Mouse (Mus musculus) hindbrain, embryonic 10.5 days (tissue): ENCODE results near the gene Gm49373. TPM values are rescaled to one million over a fixed set of nuclear protein-coding genes. Genes with fewer than 3 reads are reported as not detected.

ENCODE experiments used
- DNase-seq: peaks from one replicate; pipeline ENCODE4 v3.0.0-alpha.2; 2017; ENCODE audit warnings: low spot score
- H3K27ac ChIP-seq: fragments of 300-500 bp; sonication (generic); 2 replicates; pipeline ENCODE4 v1.5.1; 2016; ENCODE audit warnings: mild to moderate bottlenecking, moderate library complexity
- H3K27me3 ChIP-seq: fragments of 300-500 bp; sonication (generic); 2 replicates; pipeline ENCODE4 v1.6.1; 2016; ENCODE audit warnings: mild to moderate bottlenecking; ENCODE audit not compliant: poor library complexity, insufficient read depth, severe bottlenecking
- H3K36me3 ChIP-seq: fragments of 300-500 bp; sonication (generic); 2 replicates; pipeline ENCODE4 v1.6.1; 2016; ENCODE audit warnings: mild to moderate bottlenecking, moderate library complexity
- H3K4me1 ChIP-seq: fragments of 300-500 bp; sonication (generic); replicated peaks from 2 replicates; pipeline ENCODE4 v1.6.1; 2016; ENCODE audit warnings: mild to moderate bottlenecking
- H3K4me3 ChIP-seq: fragments of 300-500 bp; sonication (generic); 2 replicates; pipeline ENCODE4 v1.5.1; 2016; ENCODE audit warnings: mild to moderate bottlenecking, moderate library complexity
- H3K9me3 ChIP-seq: fragments of 300-500 bp; sonication (generic); 2 replicates; pipeline ENCODE4 v1.6.1; 2016; ENCODE audit warnings: mild to moderate bottlenecking, moderate library complexity
- WGBS: fragments of 180-500 bp; shearing (Covaris S2); methylation state at CpG from one replicate; pipeline ENCODE4 v1.1.7; 2016; 5-methylcytosine and 5-hydroxymethylcytosine counted together
- polyA plus RNA-seq: library from polyadenylated mRNA; unstranded; fragments of >200 nt; fragmentation: Nextera tagmentation; extraction: Ambion mirVana; gene quantifications from 2 replicates; pipeline ENCODE4 v1.2.1, GENCODE M21; 2016

Gm49373 gene
- polyA plus RNA-seq, 1 experiment from 2014 or later = 1.0 TPM

DNA sequence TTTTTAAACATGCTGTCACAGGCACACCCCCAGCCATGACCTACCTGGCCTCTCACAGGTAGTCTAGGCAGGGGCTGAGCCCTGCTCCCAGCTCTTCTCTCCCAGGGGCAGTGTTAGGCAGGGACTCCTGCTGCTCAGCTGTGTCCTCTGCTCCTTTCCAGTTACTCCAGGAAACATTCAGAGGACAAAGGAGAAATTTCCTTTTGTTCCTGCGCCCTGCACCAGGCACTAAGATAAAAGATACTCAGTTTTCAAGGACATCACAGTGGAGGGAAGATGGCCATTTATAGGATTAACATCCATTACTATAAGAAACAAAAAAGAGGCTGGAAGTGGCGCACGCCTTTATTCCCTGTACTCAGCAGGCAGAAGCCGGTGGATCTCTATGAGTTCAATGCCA is 23.1 kb upstream of the Gm49373 start:
- Histone ChIP-seq H3K27me3 (no peaks in the 10 kb centered on the region), H3K4me1 (peaks cover 19% of the 10 kb centered on the region), H3K36me3 (peaks cover 13% of the 10 kb centered on the region), H3K9me3 (no peaks in the 10 kb centered on the region), H3K27ac (no peak overlapping the region), H3K4me3 (no peak overlapping the region)
- 80% methylated on average over 4 of the region's 4 CpGs for WGBS
- no peak for DNase-seq

DNA sequence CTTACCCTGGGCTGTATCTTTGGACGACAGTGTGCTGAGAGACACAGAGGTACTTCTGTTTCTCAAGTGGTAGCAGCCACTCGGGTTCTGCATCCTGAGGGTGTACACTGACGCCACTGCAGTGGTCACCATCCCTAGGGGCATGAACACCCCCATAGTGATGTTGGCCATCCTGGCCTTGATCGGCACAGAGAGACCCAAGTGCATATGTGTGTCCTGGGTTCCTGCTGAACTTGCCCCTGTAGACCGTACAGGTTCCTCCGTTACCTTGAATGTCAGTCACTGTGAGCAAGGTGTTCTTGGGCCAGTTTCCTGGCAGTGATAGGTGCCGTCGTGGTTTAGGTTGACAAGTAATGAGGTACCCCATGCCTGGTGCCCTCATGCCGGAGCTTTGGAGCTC is 20.5 kb upstream of the Gm49373 start:
- DNase-seq = no peak
- Histone ChIP-seq H3K27me3 (no peaks in the 10 kb centered on the region), H3K9me3 (no peaks in the 10 kb centered on the region), H3K27ac (no peak overlapping the region), H3K36me3 (peaks cover 38% of the 10 kb centered on the region), H3K4me3 (no peak overlapping the region), H3K4me1 (peaks cover 21% of the 10 kb centered on the region)
- 93% methylated on average over 9 of the region's 9 CpGs for WGBS

DNA sequence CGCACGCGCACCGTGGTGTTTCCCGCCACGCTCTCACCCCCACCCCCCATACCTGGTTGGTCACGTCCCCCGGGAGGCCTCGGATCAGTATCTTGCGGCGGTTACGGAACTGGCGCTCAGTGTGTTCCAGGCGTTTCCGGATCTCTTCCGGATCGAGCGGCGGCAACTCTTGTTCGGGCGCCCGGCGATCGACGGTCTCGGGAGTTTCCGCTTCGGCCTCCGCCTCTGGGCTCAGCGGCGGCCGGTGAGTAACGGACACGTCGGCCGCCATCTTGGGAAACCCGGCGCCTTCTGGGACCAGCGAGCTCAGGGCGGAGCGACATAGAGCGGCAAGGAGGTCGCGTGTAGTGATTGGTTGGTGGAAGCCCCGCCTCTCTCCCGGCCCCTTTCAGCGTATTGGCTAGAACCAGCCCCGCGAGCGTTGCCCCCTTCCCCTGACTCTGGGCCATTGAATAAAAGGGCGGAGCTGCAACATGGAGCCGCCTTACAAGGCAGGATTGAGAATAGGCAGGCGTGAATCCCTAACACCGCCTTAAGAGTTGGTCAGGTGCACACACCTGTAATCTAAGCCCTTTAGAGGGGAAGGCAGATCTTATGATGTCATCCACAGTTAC is 18.9 kb upstream of the Gm49373 start, which contains the start of the genes Gm38431 and Raver1:
Gene Gm38431, minus strand, starts transcription at position 291 of the 614 bp plus-strand sequence.
Gene Raver1, minus strand, starts transcription at position 302 of the 614 bp plus-strand sequence.
- Histone ChIP-seq H3K27ac (peak within 1 kb of the TSS; percentile 97), H3K9me3 (no peaks in the 10 kb centered on the region), H3K36me3 (peaks cover 55% of the 10 kb centered on the region), H3K4me1 (peaks cover 21% of the 10 kb centered on the region), H3K27me3 (no peaks in the 10 kb centered on the region), H3K4me3 (peak within 1 kb of the TSS; percentile 75)
- peak; percentile 98 for DNase-seq
- under 1% methylated on average over 54 of the region's 54 CpGs for WGBS

GRCm38 (mm10) chr9:21090972-21091706 is 18.2 kb upstream of the Gm49373 start:
- H3K36me3 ChIP-seq = peaks cover 61% of the 10 kb centered on the region
- no peaks in the 10 kb centered on the region for H3K27me3 ChIP-seq
- DNase-seq = no peak
- H3K9me3 ChIP-seq = no peaks in the 10 kb centered on the region
- peaks cover 21% of the 10 kb centered on the region for H3K4me1 ChIP-seq
- peak overlapping the region; percentile 75 for H3K4me3 ChIP-seq
- 5% methylated on average over 24 of the region's 24 CpGs for WGBS
- H3K27ac ChIP-seq = peak overlapping the region; percentile 97

DNA sequence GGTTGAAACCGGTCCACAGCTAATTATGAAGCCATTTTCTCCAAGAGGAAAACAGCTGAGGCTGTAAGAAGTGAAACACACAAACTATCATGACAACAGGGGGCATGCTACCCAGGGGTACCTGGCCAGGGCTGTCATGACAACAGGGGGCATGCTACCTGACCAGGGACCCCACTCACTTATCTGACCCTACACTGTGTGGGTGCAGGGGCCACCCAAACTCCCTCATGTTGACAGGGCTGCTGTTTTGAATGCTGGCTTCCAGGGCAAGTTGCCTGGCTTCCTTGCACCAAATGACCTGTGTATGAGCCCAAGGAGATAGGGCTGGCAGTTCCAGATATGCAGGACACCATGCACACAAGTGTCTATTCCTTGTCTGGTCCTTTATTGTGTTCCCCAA is 17.6 kb upstream of the Gm49373 start:
- WGBS = 94% methylated on average over 1 of the region's 1 CpGs
- no peak for DNase-seq
- Histone ChIP-seq H3K4me3 (peak overlapping the region; percentile 75), H3K9me3 (no peaks in the 10 kb centered on the region), H3K27ac (peak overlapping the region; percentile 97), H3K36me3 (peaks cover 67% of the 10 kb centered on the region), H3K4me1 (peaks cover 21% of the 10 kb centered on the region), H3K27me3 (no peaks in the 10 kb centered on the region)

GRCm38 (mm10) chr9:21083324-21083723 is 10.4 kb upstream of the Gm49373 start:
- no peak overlapping the region for H3K27ac ChIP-seq
- WGBS = 97% methylated on average over 3 of the region's 3 CpGs
- H3K4me1 ChIP-seq = no peaks in the 10 kb centered on the region
- H3K36me3 ChIP-seq = peaks cover 100% of the 10 kb centered on the region
- no peaks in the 10 kb centered on the region for H3K27me3 ChIP-seq
- H3K4me3 ChIP-seq = no peak overlapping the region
- no peak for DNase-seq
- no peaks in the 10 kb centered on the region for H3K9me3 ChIP-seq

- 89% methylated on average over 9 of the region's 9 CpGs for WGBS
- H3K4me3 ChIP-seq = no peak overlapping the region
- peaks cover 100% of the 10 kb centered on the region for H3K36me3 ChIP-seq
- no peak for DNase-seq
- H3K4me1 ChIP-seq = no peaks in the 10 kb centered on the region
- H3K27ac ChIP-seq = no peak overlapping the region
- no peaks in the 10 kb centered on the region for H3K27me3 ChIP-seq
- no peaks in the 10 kb centered on the region for H3K9me3 ChIP-seq
These were observed 8.2 kb upstream of the Gm49373 start for GRCm38 (mm10) chr9:21081127-21081526.

GRCm38 (mm10) chr9:21075625-21076024 is 2.7 kb upstream of the Gm49373 start:
- Histone ChIP-seq H3K27ac (no peak overlapping the region), H3K27me3 (no peaks in the 10 kb centered on the region), H3K4me1 (peaks cover 25% of the 10 kb centered on the region), H3K9me3 (no peaks in the 10 kb centered on the region), H3K4me3 (no peak overlapping the region), H3K36me3 (peaks cover 81% of the 10 kb centered on the region)
- DNase-seq = no peak
- WGBS = 93% methylated on average over 3 of the region's 3 CpGs

DNA sequence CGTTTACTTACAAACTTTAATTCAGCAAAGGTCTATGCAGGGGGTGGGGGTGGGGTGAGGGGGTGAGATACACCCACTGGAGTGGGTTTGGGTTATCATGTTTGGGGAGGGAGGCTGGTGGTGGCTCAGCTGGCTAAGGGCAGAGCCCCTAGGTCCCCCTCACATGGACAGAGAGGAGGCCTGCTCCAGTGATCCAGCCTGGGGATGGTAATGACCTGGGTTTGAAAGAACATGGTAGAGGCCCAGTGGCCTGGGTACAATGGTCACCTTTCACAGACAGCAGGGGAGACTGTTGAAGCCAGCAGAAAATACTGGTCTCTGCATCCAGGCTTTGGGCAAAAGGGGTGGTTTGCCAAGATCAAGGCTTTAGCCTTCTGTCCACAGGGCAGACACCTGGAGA is 1.3 kb upstream of the Gm49373 start:
- Histone ChIP-seq H3K27me3 (no peaks in the 10 kb centered on the region), H3K4me3 (no peak overlapping the region), H3K27ac (no peak overlapping the region), H3K9me3 (no peaks in the 10 kb centered on the region), H3K36me3 (peaks cover 76% of the 10 kb centered on the region), H3K4me1 (peaks cover 25% of the 10 kb centered on the region)
- WGBS = 78% methylated on average over 1 of the region's 1 CpGs
- no peak for DNase-seq

DNA sequence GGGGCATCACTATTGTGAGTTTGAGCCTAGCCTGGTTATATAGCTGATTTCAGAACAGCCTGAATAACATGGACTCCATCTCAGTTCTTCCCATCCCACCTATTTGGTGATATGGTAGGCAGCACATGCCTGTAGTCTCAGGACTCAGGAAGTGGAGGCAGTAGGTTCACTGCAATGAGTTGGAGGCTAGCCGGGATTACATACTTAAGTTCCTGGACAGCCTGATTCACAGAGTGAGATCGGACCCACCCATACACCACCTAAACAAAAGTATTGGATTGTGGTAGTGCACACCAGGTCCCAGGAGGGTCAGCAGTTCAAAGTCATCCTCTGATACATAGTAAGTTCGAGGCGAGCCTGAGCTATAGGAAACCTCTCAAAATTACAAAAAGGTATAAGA is 255 bp downstream of the Gm49373 start:
- Histone ChIP-seq H3K9me3 (no peaks in the 10 kb centered on the region), H3K27me3 (no peaks in the 10 kb centered on the region), H3K27ac (peak overlapping the region; percentile 91), H3K4me3 (peak overlapping the region; percentile 90), H3K4me1 (peaks cover 25% of the 10 kb centered on the region), H3K36me3 (peaks cover 67% of the 10 kb centered on the region)
- WGBS = 18% methylated on average over 4 of the region's 4 CpGs
- no peak for DNase-seq

DNA sequence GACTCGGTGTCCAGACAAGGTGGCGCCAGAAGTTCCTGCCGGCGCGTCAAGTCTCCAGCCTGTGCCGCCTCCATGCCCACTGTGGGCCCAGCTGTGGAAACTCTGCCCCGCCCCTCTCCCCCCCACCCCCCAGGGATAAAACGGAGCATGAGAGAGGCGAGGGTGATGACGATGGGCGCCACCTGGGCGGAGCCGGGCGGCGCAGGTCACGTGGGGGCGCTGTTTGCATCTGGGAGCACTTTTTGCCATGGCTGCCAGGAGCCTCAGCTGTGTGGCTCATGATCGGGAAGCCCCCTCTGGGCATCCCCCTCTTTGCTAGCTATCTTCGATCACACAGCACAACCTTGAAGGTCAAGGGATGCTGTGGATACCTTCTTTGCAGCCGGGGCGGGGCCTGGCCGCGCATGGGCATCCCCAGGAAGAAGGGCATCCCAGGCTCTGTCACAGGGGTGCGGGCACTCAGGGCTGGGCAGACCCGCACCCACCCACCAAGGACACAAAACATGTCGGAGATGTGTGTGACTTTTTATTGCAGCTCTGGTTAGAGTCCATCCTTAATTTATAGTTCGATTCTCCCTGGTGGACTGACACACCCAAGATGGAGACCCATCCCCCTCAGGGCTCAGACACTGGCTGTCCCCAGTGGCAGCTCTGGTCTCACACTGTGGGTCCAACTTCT is 5.8 kb downstream of the Gm49373 start, which contains the start of gene Zglp1:
Gene Zglp1, minus strand, starts transcription at position 88 of the 679 bp plus-strand sequence.
- Histone ChIP-seq H3K27ac (no peak within 1 kb of the TSS), H3K36me3 (peaks cover 72% of the 10 kb centered on the region), H3K4me1 (peaks cover 8% of the 10 kb centered on the region), H3K4me3 (no peak within 1 kb of the TSS), H3K27me3 (no peaks in the 10 kb centered on the region), H3K9me3 (no peaks in the 10 kb centered on the region)
- 82% methylated on average over 27 of the region's 27 CpGs for WGBS
- no peak for DNase-seq

GRCm38 (mm10) chr9:21062928-21063327 is 10.0 kb downstream of the Gm49373 start:
- Histone ChIP-seq H3K27ac (no peak overlapping the region), H3K36me3 (peaks cover 53% of the 10 kb centered on the region), H3K27me3 (no peaks in the 10 kb centered on the region), H3K9me3 (no peaks in the 10 kb centered on the region), H3K4me1 (no peaks in the 10 kb centered on the region), H3K4me3 (no peak overlapping the region)
- DNase-seq = no peak
- 82% methylated on average over 2 of the region's 2 CpGs for WGBS

DNA sequence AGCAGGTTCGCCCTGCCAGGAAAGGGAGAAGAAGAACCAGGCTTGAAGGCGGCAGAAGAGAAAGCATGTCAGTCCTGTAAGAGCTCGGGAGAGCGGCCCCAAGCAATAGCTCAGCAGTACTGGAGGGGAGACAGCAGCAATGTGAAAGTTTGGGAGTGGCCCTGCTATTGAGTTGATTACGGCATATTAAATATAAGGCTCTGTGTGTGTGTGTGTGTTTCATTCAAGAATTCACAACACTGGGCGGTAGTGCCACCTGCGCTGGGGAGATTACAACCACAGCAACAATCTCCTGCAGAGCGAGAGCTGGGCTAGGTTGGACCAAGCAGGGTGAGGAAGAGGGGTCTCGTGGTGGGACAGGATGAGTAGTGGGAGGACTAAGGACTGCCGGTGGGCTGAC is 21.3 kb downstream of the Gm49373 start:
- no peak overlapping the region for H3K27ac ChIP-seq
- no peaks in the 10 kb centered on the region for H3K36me3 ChIP-seq
- no peaks in the 10 kb centered on the region for H3K9me3 ChIP-seq
- H3K27me3 ChIP-seq = 0 out of 2 replicates have a peak, but pooled peaks cover 10% of the 10 kb centered on the region
- no peak for DNase-seq
- WGBS = 73% methylated on average over 10 of the region's 10 CpGs
- H3K4me3 ChIP-seq = no peak overlapping the region
- H3K4me1 ChIP-seq = no peaks in the 10 kb centered on the region
